Mouse (Mus musculus) neural tube, embryonic 15.5 days (tissue): Measurements from ENCODE around the gene Cacng6. TPM values are rescaled to one million over a fixed set of nuclear protein-coding genes. Genes with fewer than 3 reads are reported as not detected.

ENCODE experiments used
- ATAC-seq: fragments of 200-750 bp; cut with Nextera tagmentation; 2 replicates; pipeline ENCODE4 v1.8.0; 2017; ENCODE audit warnings: mild to moderate bottlenecking, moderate TSS enrichment, moderate library complexity; ENCODE audit not compliant: low FRiP score
- H3K27ac ChIP-seq: fragments of 300-500 bp; sonication (generic); replicated peaks from 2 replicates; pipeline ENCODE4 v1.5.1; 2015; ENCODE audit warnings: mild to moderate bottlenecking, inconsistent platforms
- H3K27me3 ChIP-seq: fragments of 300-500 bp; sonication (generic); replicated peaks from 2 replicates; pipeline ENCODE4 v1.6.1; 2015; ENCODE audit warnings: inconsistent platforms
- H3K36me3 ChIP-seq: fragments of 300-500 bp; sonication (generic); 2 replicates; pipeline ENCODE4 v1.6.1; 2015; ENCODE audit warnings: inconsistent platforms
- H3K4me1 ChIP-seq: fragments of 300-500 bp; sonication (generic); 2 replicates; pipeline ENCODE4 v1.6.1; 2015; ENCODE audit warnings: inconsistent platforms
- H3K4me2 ChIP-seq: fragments of 300-500 bp; sonication (generic); 2 replicates; pipeline ENCODE4 v1.6.1; 2015; ENCODE audit warnings: inconsistent platforms, mild to moderate bottlenecking, moderate library complexity
- H3K4me3 ChIP-seq: fragments of 300-500 bp; sonication (generic); replicated peaks from 2 replicates; pipeline ENCODE4 v1.5.1; 2015; ENCODE audit warnings: mild to moderate bottlenecking, inconsistent platforms
- H3K9ac ChIP-seq: fragments of 300-500 bp; sonication (generic); replicated peaks from 2 replicates; pipeline ENCODE4 v1.6.1; 2015; ENCODE audit warnings: mild to moderate bottlenecking, inconsistent platforms
- H3K9me3 ChIP-seq: fragments of 300-500 bp; sonication (generic); replicated peaks from 2 replicates; pipeline ENCODE4 v1.6.1; 2016; ENCODE audit warnings: inconsistent platforms
- WGBS: fragments of 180-500 bp; shearing (Covaris S2); methylation state at CpG from one replicate; pipeline ENCODE4 v1.1.7; 2015; ENCODE audit warnings: mixed read lengths; 5-methylcytosine and 5-hydroxymethylcytosine counted together
- microRNA-seq: library from miRNA; unstranded; fragments of <30 nt; microRNA quantifications from one replicate; pipeline ENCODE4, GENCODE M21; 2017
- polyA plus RNA-seq: library from polyadenylated mRNA; unstranded; fragments of >200 nt; fragmentation: Nextera tagmentation; extraction: Ambion mirVana; gene quantifications from 2 replicates; pipeline ENCODE4 v1.2.1, GENCODE M21; 2015

The Cacng6 gene
- polyA plus RNA-seq, 1 experiment from 2014 or later, result 0.97 TPM

GRCm38 (mm10) chr7:3472774-3473173 lies 48.8 kb downstream of the Cacng6 start:
- Histone ChIP-seq H3K9me3 (no peaks in the 10 kb centered on the region), H3K4me3 (no peak overlapping the region), H3K36me3 (no peaks in the 10 kb centered on the region), H3K9ac (no peak overlapping the region), H3K27me3 (no peaks in the 10 kb centered on the region), H3K4me2 (no peak overlapping the region), H3K4me1 (peaks cover 2% of the 10 kb centered on the region; the same call in 1 of the 2 replicates), H3K27ac (no peak overlapping the region)
- no peak for ATAC-seq
- WGBS, result 78% methylated on average over 3 of the region's 3 CpGs

GRCm38 (mm10) chr7:3474291-3475080 lies 50.5 kb downstream of the Cacng6 start:
- no peak overlapping the region for H3K4me3 ChIP-seq
- no peaks in the 10 kb centered on the region for H3K27me3 ChIP-seq
- peaks cover 2% of the 10 kb centered on the region; the same call in 1 of the 2 replicates for H3K4me1 ChIP-seq
- no peak overlapping the region for H3K27ac ChIP-seq
- 6% methylated on average over 19 of the region's 19 CpGs for WGBS
- H3K9me3 ChIP-seq, result no peaks in the 10 kb centered on the region
- H3K4me2 ChIP-seq, result peak overlapping the region; percentile 41
- no peaks in the 10 kb centered on the region for H3K36me3 ChIP-seq
- no peak for ATAC-seq
- H3K9ac ChIP-seq, result no peak overlapping the region

GRCm38 (mm10) chr7:3476728-3477127 lies 52.7 kb downstream of the Cacng6 start:
- 81% methylated on average over 5 of the region's 5 CpGs for WGBS
- peaks cover 2% of the 10 kb centered on the region; the same call in 1 of the 2 replicates for H3K4me1 ChIP-seq
- no peak overlapping the region for H3K9ac ChIP-seq
- H3K4me2 ChIP-seq, result no peak overlapping the region
- ATAC-seq, result no peak
- no peak overlapping the region for H3K4me3 ChIP-seq
- no peaks in the 10 kb centered on the region for H3K9me3 ChIP-seq
- no peaks in the 10 kb centered on the region for H3K27me3 ChIP-seq
- no peaks in the 10 kb centered on the region for H3K36me3 ChIP-seq
- H3K27ac ChIP-seq, result no peak overlapping the region

GRCm38 (mm10) chr7:3481948-3482608 lies 58.1 kb downstream of the Cacng6 start:
- no peak overlapping the region for H3K9ac ChIP-seq
- WGBS, result 94% methylated on average over 6 of the region's 6 CpGs
- no peaks in the 10 kb centered on the region for H3K9me3 ChIP-seq
- H3K27ac ChIP-seq, result no peak overlapping the region
- H3K27me3 ChIP-seq, result no peaks in the 10 kb centered on the region
- no peak overlapping the region for H3K4me3 ChIP-seq
- no peaks in the 10 kb centered on the region for H3K36me3 ChIP-seq
- H3K4me1 ChIP-seq, result no peaks in the 10 kb centered on the region
- H3K4me2 ChIP-seq, result no peak overlapping the region
- no peak for ATAC-seq

Small RNA genes within 50 kb of the gene (microRNA-seq; reads per million reads assigned to microRNA genes)
- gene Gm23450, result 15.2 reads per million, percentile 30 among the genes with 10 or more reads in this experiment

Other genes starting within 250 kb of the Cacng6 start
- not detected in 2 replicates for gene Nlrp12, start 174.5 kb upstream of the Cacng6 start, polyA plus RNA-seq
- 43.9 and 58.7 TPM in 2 replicates for gene Myadm, start 135.1 kb upstream of the Cacng6 start, polyA plus RNA-seq
- gene Prkcg, start 135.0 kb upstream of the Cacng6 start, polyA plus RNA-seq, result 1.3 and 1.4 TPM in 2 replicates
- gene Cacng7, start 91.2 kb upstream of the Cacng6 start, polyA plus RNA-seq, result 3.4 and 4.1 TPM in 2 replicates
- gene Cacng8, start 33.5 kb upstream of the Cacng6 start, polyA plus RNA-seq, result 11.0 and 11.2 TPM in 2 replicates
- 0.13 and 0.15 TPM in 2 replicates for gene Tarm1, start 78.4 kb downstream of the Cacng6 start, polyA plus RNA-seq
- 0.38 and 0.84 TPM in 2 replicates for gene Oscar, start 192.0 kb downstream of the Cacng6 start, polyA plus RNA-seq
- gene Ndufa3, start 193.2 kb downstream of the Cacng6 start, polyA plus RNA-seq, result 535 and 605 TPM in 2 replicates
- gene Tfpt, start 205.7 kb downstream of the Cacng6 start, polyA plus RNA-seq, result 34.6 and 39.7 TPM in 2 replicates
- gene Prpf31, start 205.8 kb downstream of the Cacng6 start, polyA plus RNA-seq, result 85.9 and 93.1 TPM in 2 replicates
- gene Cnot3, start 221.1 kb downstream of the Cacng6 start, polyA plus RNA-seq, result 36.4 and 43.0 TPM in 2 replicates
- 15.3 and 16.3 TPM in 2 replicates for gene Leng1, start 241.6 kb downstream of the Cacng6 start, polyA plus RNA-seq